Mouse (Mus musculus): ENCODE results near the gene Ubb.

Gene Ubb

GRCm38 (mm10) chr11:62584671-62585206 lies 33.8 kb downstream of the Ubb start:
- DNase-seq (ENCODE audit: low read depth, low spot score), result no peak

GRCm38 (mm10) chr11:62587034-62587433 lies 36.1 kb downstream of the Ubb start:
- DNase-seq (ENCODE audit: low read depth, low spot score), result no peak

GRCm38 (mm10) chr11:62589391-62589790 lies 38.4 kb downstream of the Ubb start:
- no peak for DNase-seq (ENCODE audit: low read depth, low spot score)

- no peak for DNase-seq (ENCODE audit: low read depth, low spot score)
Measured at GRCm38 (mm10) chr11:62591026-62591425, 40.1 kb downstream of the Ubb start.

- DNase-seq (ENCODE audit: low read depth, low spot score), result no peak
Measured at GRCm38 (mm10) chr11:62591904-62592575, 41.1 kb downstream of the Ubb start.

- DNase-seq (ENCODE audit: low read depth, low spot score), result no peak
Measured at GRCm38 (mm10) chr11:62598571-62598970, 47.6 kb downstream of the Ubb start.

- no peak for DNase-seq (ENCODE audit: low read depth, low spot score)
Measured at GRCm38 (mm10) chr11:62601732-62602618, 51.0 kb downstream of the Ubb start.
